Mouse (Mus musculus) heart, postnatal 0 days (tissue): ENCODE data around the gene Ttc7b.

Experiments
- CTCF ChIP-seq: IDR thresholded peaks from 2 replicates; pipeline ENCODE4 v1.5.1; 2016; ENCODE audit warnings: antibody characterized with exemption, control low read depth, low read depth
- EP300 ChIP-seq: IDR thresholded peaks from 2 replicates; pipeline ENCODE4 v1.6.1; 2016; ENCODE audit warnings: antibody characterized with exemption, low read depth

- TF ChIP-seq CTCF, result no peak
- no peak for TF ChIP-seq EP300
These were observed 230.5 kb downstream of the Ttc7b start for GRCm38 (mm10) chr12:100290178-100290531.
